Mouse (Mus musculus) C2C12 (cell line): ENCODE measurements around the gene Tceal7. TPM values are rescaled to one million over a fixed set of nuclear protein-coding genes. Genes with fewer than 3 reads are reported as not detected.

Experiments
- H3K27me3 ChIP-seq: one replicate; pipeline ENCODE4 v1.6.1; 2011; ENCODE audit not compliant: control insufficient read depth, insufficient read depth, insufficient read length
- H3K36me3 ChIP-seq: one replicate; pipeline ENCODE4 v1.6.1; 2011; ENCODE audit not compliant: control insufficient read depth, insufficient read depth
- H3K4me3 ChIP-seq: one replicate; pipeline ENCODE4 v1.5.1; 2011; ENCODE audit warnings: mild to moderate bottlenecking, control low read depth; ENCODE audit not compliant: poor library complexity, insufficient read depth, severe bottlenecking
- H3K79me2 ChIP-seq: one replicate; pipeline ENCODE4 v1.6.1; 2011; ENCODE audit not compliant: control insufficient read depth, insufficient read depth
- H3K79me3 ChIP-seq: one replicate; pipeline ENCODE4 v1.6.1; 2011; ENCODE audit warnings: low read depth, control low read depth
- H3ac ChIP-seq: one replicate; pipeline ENCODE3; 2011; ENCODE audit warnings: low read depth; ENCODE audit not compliant: control insufficient read depth, insufficient read length
- CEBPB ChIP-seq: IDR thresholded peaks from one replicate; pipeline ENCODE4 v1.6.1; 2011; ENCODE audit warnings: low read depth, mild to moderate bottlenecking, control low read depth, moderate library complexity
- CTCF ChIP-seq: IDR thresholded peaks from one replicate; pipeline ENCODE4 v1.5.1; 2011; ENCODE audit not compliant: control insufficient read depth, insufficient read depth, insufficient read length
- FOSL1 ChIP-seq: IDR thresholded peaks from one replicate; pipeline ENCODE4 v1.8.0; 2011; ENCODE audit warnings: mild to moderate bottlenecking, low read length; ENCODE audit not compliant: poor library complexity, insufficient read depth, severe bottlenecking
- MAX ChIP-seq: IDR thresholded peaks from one replicate; pipeline ENCODE4 v1.6.1; 2011; ENCODE audit warnings: mild to moderate bottlenecking, control low read depth
- MYOD1 ChIP-seq: IDR thresholded peaks from one replicate; pipeline ENCODE4 v1.6.1; 2011; ENCODE audit warnings: low read depth; ENCODE audit not compliant: control insufficient read depth, insufficient read length
- MYOG ChIP-seq: IDR thresholded peaks from one replicate; pipeline ENCODE4 v1.6.1; 2011; ENCODE audit not compliant: control insufficient read depth, insufficient read length; ENCODE audit errors: extremely low read depth
- USF1 ChIP-seq: IDR thresholded peaks from one replicate; pipeline ENCODE4 v1.6.1; 2011; ENCODE audit warnings: low read depth, mild to moderate bottlenecking, control low read depth, moderate library complexity
- polyA plus RNA-seq: library from polyadenylated mRNA; unstranded; fragments of >200 nt; fragmentation: generic; extraction: Trizol; gene quantifications from one replicate; pipeline ENCODE4 v1.2.1, GENCODE M21; 2012; ENCODE audit warnings: missing spikeins

Tceal7 gene
- polyA plus RNA-seq, 1 experiment, result not detected

- no peaks in the 10 kb centered on the region for H3K27me3 ChIP-seq
These were observed 10.2 kb upstream of the Tceal7 start for GRCm38 (mm10) chrX:136204406-136204805.

GRCm38 (mm10) chrX:136213396-136213795, 1.2 kb upstream of the Tceal7 start:
- no peak for TF ChIP-seq CEBPB
- TF ChIP-seq MAX, result no peak
- no peak for TF ChIP-seq USF1
- no peak for TF ChIP-seq CTCF
- TF ChIP-seq FOSL1, result no peak
- no peak for TF ChIP-seq MYOG
- TF ChIP-seq MYOD1, result no peak
- no peaks in the 10 kb centered on the region for H3K79me2 ChIP-seq
- no peak overlapping the region for H3K4me3 ChIP-seq
- no peaks in the 10 kb centered on the region for H3K27me3 ChIP-seq
- H3K79me3 ChIP-seq, result no peaks in the 10 kb centered on the region
- H3K36me3 ChIP-seq, result no peaks in the 10 kb centered on the region
- H3ac ChIP-seq, result no peak overlapping the region

More at GRCm38 (mm10) chrX:136204406-136204805, 10.2 kb upstream of the Tceal7 start:
- no peak overlapping the region for H3ac ChIP-seq
- H3K4me3 ChIP-seq, result no peak overlapping the region
- TF ChIP-seq MYOG (no peak), MYOD1 (no peak), MAX (no peak), CTCF (no peak), CEBPB (no peak), FOSL1 (no peak), USF1 (no peak)
- H3K79me3 ChIP-seq, result no peaks in the 10 kb centered on the region
- H3K79me2 ChIP-seq, result no peaks in the 10 kb centered on the region
- H3K36me3 ChIP-seq, result no peaks in the 10 kb centered on the region

GRCm38 (mm10) chrX:136216303-136216702, 1.7 kb downstream of the Tceal7 start:
- Histone ChIP-seq H3K27me3 (no peaks in the 10 kb centered on the region), H3ac (no peak overlapping the region)
- TF ChIP-seq USF1, result no peak
- TF ChIP-seq CEBPB, result no peak
- no peak for TF ChIP-seq FOSL1
- TF ChIP-seq MYOG, result no peak
- TF ChIP-seq CTCF, result no peak
- TF ChIP-seq MYOD1, result no peak
- no peak for TF ChIP-seq MAX

GRCm38 (mm10) chrX:136223714-136224113, 9.1 kb downstream of the Tceal7 start:
- Histone ChIP-seq H3K79me3 (no peaks in the 10 kb centered on the region), H3K4me3 (no peak overlapping the region), H3K79me2 (no peaks in the 10 kb centered on the region), H3K27me3 (no peaks in the 10 kb centered on the region), H3K36me3 (no peaks in the 10 kb centered on the region), H3ac (no peak overlapping the region)
- no peak for TF ChIP-seq CTCF
- TF ChIP-seq MYOD1, result no peak
- TF ChIP-seq USF1, result peak; percentile 14
- TF ChIP-seq MYOG, result no peak
- no peak for TF ChIP-seq MAX
- no peak for TF ChIP-seq CEBPB
- TF ChIP-seq FOSL1, result no peak

More at GRCm38 (mm10) chrX:136216303-136216702, 1.7 kb downstream of the Tceal7 start:
- Histone ChIP-seq H3K79me3 (no peaks in the 10 kb centered on the region), H3K36me3 (no peaks in the 10 kb centered on the region), H3K4me3 (no peak overlapping the region), H3K79me2 (no peaks in the 10 kb centered on the region)

- Histone ChIP-seq H3K4me3 (no peak overlapping the region), H3K36me3 (no peaks in the 10 kb centered on the region), H3K27me3 (no peaks in the 10 kb centered on the region), H3K79me2 (no peaks in the 10 kb centered on the region), H3ac (no peak overlapping the region), H3K79me3 (no peaks in the 10 kb centered on the region)
- TF ChIP-seq CEBPB (no peak), MYOG (no peak), FOSL1 (no peak), USF1 (no peak), CTCF (no peak), MYOD1 (no peak), MAX (no peak)
These were observed 13.2 kb downstream of the Tceal7 start for GRCm38 (mm10) chrX:136227768-136228167.

GRCm38 (mm10) chrX:136238118-136238517, 23.5 kb downstream of the Tceal7 start:
- Histone ChIP-seq H3K79me3 (no peaks in the 10 kb centered on the region), H3K36me3 (no peaks in the 10 kb centered on the region), H3K27me3 (no peaks in the 10 kb centered on the region), H3K4me3 (no peak overlapping the region), H3ac (no peak overlapping the region), H3K79me2 (no peaks in the 10 kb centered on the region)
- TF ChIP-seq CTCF (no peak), MYOG (no peak), CEBPB (no peak), USF1 (no peak), FOSL1 (no peak), MAX (no peak), MYOD1 (no peak)
